Mouse (Mus musculus): ENCODE data around the gene Klhl15.
A peak's percentile ranks its signal among the peaks of the same experiment; 100 is the strongest.

Gene Klhl15

DNA sequence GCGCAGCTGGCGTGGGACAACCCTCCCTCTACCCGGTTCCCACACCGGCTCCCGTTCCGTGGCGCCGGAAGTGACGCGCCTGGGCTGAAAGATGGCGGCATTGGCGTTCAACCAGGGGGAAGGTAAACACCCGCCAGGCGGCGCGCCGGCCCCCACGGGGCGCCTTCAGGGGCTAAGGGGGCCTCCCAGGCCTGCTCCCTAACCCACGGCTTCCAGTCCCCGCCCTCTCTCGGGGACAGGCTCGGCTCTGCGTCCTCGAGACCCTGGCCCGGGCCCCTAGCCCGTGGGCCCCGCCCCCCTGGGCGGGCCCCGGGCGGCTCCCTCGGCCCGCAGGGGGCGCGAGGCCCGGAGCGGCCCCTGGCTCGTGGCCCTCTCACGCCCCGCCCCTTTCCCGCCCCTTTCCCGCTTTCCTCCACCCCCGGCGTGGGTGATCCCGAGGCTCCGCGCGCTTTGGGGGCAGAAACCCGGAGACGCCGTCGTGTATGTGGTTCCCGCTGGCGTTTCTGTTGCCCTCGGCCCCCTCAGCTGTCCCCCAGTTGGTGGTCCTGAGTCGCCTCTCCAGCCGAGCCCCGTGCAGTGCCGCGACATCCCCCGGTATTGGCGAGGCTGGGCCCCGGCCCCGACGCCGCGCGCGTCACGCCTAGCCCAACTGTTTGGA is at the start of gene Klhl15:
Gene Klhl15, plus strand, starts transcription at position 68 of the 658 bp plus-strand sequence.
- DNase-seq (ENCODE audit: low read depth): peak; percentile 84

DNA sequence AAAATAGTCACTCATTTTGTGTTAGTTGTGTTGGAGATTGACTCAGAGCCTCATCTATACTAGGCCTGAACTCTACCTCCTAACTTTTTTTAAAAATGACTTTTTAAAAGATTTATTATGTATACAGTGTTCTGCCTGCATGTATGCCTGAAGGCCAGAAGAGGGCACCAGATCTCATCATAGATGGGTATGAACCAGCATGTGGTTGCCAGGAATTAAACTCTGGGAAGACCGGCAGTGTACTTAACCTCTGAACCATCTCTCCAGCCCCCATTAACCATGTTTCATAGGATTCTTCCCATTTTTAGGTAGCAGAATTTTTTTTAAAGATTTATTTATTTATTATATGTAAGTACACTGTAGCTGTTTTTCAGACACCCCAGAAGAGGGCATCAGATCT is 49.2 kb upstream of the Klhl15 start:
- DNase-seq (ENCODE audit: low read depth): peak; percentile 69

DNA sequence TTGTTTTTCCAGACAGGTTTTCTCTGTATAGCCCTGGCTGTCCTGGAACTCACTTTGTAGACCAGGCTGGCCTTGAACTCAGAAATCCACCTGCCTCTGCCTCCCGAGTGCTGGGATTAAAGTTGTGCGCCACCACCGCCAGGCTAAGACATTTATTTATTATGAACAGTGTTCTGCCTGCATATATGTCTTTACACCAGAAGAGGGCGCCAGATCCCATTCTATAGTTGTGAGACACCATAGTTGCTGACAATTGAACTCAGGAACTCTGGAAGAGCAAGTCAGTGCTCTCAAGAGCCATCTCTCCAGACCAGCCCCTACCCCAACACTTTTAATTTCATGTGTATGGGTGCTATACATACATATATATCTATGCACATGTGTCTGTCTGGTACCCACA is 40.5 kb upstream of the Klhl15 start:
- peak; percentile 57 for DNase-seq (ENCODE audit: low read depth)

DNA sequence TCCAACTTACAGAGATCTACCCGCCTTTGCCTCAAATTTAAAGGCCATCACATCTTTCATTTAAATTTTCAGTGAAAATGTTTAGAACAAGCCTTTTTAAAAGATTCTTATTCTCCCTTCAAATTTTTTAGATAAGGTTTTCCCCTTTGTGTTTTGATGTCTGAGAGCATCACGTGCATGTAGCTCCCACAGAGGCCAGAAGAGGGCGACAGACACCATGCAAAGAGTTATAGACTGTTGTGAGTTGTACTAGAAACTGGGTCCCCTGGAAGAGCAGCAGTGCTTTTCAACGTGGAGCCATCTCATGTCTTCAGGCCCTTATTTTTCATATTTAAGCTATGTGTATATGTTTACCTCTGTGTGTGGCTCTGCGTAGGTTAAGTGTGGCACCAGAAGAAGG is 36.6 kb upstream of the Klhl15 start:
- DNase-seq (ENCODE audit: low read depth): peak; percentile 55

DNA sequence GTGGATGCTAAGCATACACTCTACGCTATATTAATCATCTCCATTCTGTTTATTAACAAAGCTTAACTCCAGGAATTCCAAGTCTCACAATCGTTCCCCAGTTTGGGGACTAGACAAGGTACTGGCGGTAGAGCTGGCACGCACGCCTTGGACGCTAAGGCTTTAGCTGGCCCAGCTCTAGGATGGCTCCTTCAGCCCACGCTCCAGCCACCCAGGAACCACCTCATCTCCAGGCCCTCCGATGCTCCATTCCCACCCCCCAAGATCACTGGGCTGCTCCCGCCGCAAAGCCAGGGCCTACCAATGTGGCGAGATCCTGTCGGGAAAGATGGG is 22.2 kb upstream of the Klhl15 start:
- DNase-seq (ENCODE audit: low read depth): no peak

DNA sequence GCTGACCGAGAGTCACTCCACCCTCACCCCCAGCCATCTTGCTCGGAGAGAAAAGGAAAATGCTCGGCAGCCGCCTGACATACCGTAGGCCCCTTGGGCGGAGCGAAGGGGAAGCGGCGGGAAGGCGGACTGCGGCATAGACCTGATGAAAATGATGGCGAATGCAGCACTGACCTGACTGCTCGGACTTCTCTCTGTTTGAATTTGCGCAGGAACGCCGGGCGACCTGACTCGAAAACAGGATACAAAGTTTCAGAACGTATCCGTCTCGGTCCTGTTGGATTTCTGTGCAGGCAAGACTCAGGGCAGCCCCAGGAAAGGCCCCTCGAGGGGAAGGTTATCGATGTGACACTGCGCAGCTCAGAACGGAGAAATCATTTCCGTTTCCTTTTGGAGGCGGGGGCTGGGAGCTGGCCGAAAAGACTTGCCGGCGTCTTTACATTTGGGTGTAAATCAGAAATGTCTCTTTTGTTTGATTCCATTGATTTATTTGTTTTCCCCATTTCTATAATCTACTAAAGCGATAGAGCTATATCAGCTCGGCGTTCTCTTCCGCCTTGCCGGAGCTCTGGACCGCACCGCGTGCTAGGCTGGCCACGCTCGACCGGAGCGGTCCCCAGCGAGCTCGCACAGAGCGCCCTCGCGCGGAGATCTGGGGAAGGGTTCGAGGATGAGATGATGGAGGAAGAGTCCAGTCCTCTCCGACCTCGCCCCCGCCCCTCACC is 21.6 kb upstream of the Klhl15 start, which contains the start of gene Eif2s3x:
Gene Eif2s3x, minus strand, starts transcription at position 266 of the 725 bp plus-strand sequence.
- DNase-seq (ENCODE audit: low read depth): peak; percentile 92

DNA sequence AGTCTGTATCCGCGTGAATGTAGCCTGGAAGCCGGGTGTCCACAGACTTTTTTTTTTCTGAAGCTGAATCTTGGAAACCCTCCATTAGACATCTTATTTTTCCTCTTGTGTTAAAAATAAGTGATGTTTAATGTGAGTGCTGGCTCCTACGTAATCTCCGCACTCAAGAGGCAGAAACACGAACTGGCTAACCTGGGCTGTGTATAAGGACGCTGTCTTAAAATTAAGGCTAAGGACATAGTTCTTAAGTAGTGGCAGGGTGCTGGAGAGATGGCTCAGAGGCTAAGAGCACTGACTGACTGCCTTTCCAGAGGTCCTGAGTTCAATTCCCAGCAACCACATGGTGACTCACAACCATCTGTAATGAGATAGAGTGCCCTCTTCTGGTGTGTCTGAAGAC is 21.0 kb upstream of the Klhl15 start:
- peak; percentile 71 for DNase-seq (ENCODE audit: low read depth)

DNA sequence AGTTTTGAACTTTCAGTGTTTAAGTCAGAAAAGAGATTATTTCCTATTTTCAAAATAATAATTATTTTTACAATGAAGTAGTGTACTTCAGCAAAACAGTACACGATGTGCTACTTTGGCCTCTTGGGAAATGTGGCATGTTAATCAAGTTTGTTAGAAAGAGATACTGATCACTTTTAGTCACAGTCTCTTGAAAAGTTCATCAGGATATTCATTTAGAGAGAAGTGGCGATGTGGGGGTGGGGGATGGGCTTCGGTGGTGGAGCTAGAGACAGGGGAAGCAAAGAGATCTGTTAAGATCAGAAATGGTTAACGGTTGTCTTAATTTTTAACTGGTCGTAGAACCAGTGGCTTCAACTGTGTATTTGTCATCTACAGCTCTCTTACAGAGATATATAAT is 967 bp upstream of the Klhl15 start:
- peak; percentile 33 for DNase-seq (ENCODE audit: low read depth)

DNA sequence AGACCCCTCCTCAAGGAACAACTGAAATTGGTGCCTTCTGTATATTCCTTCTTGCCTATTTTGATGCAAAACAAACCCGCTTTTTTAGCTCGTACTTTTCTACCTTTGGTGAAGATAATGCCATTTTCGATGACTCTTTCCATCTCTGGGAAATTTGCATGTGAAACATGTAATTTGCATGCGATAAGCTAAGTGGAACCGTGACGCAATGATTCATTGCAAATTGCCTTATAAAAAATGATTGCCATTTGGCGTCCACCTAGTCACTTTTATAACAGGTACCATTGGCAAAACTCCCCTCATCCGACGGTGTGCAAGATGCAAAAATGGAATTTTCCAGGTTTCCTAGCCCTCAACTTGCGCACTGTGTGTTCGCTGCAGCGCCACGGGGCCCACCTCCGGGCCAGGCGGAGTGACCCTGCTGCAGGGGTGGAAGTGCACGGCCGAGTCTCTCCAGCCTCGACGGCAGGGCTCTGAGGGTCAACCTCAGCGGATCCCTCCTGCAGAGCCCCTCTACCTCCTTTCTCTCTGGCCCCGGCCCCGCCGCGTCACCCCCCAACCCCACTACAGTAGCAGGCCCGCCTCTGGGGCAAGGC is 365 bp upstream of the Klhl15 start:
- peak; percentile 56 for DNase-seq (ENCODE audit: low read depth)

DNA sequence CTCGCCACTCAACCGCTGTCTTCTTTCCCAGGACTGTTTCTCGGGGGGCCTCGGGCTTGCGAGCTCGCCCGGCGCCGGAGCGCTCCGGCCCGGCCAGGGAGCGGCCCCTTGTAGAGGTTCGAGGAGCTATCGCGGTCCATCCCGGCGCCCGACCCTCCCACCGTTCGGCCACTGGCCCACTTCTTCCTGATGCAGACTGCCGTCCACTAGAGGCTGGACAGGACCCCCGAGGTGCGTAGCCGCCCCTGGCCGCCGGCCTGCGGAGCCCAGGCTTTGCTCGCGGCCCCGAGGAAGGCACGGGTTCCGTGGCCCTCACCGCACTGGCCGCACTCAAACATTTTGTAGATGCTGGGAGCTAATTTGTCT is 774 bp downstream of the Klhl15 start:
- no peak for DNase-seq (ENCODE audit: low read depth)

DNA sequence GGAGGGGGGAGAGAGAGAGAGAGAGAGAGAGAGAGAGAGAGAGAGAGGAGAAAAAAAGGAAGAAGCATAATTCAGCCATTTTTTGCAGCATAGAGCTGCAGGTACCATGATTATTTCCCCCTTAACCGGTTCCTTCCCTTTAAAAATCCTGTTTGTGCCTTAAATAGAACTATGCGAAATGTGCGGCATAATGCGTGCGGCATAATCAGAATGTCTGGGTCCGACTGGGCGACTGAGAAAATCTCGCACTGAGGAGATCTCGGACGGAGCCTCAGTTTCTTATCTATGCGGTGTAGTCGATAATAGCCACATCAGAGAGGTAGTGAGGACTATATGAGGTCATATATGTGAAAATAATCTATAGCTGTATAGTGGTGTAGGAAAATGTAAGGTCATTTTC is 1.2 kb downstream of the Klhl15 start:
- peak; percentile 31 for DNase-seq (ENCODE audit: low read depth)

DNA sequence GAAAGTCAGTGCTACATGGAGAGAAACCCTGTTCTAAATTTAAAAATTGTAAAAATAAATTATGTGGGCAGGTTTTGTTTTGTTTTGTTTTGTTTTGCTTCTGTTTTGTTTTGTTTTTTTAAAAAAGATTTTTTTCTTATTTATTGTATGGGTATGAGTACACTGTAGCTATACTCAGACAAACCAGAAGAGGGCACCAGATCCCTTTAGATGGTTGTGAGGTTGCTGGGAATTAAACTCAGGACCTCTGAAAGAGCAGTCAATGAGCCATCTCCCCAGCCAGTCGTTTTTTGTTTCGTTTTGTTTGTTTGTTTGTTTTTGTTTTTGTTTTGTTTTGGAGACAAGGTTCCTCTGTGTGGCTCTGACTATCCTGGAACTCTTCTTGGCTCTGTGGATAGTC is 54.5 kb downstream of the Klhl15 start:
- peak; percentile 75 for DNase-seq (ENCODE audit: low read depth)

DNA sequence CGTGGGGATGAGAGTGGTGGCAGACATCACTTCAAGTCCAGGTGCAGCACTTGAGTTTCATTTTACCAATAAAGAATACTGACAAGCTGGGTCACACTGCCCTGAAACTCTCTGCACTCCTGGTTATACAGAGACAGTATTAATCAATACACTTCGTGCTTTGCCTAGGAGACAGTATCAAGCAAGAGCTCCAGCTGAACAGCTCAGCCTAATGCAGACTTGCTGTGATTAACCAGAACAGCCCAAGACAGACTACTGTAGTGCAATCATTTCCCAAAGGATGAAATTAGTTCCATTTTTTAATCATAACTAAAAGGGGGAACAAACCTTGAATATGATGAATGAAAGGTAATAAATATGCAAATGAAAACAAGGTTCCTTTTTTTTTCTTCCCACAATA is 68.5 kb downstream of the Klhl15 start:
- DNase-seq (ENCODE audit: low read depth): no peak

DNA sequence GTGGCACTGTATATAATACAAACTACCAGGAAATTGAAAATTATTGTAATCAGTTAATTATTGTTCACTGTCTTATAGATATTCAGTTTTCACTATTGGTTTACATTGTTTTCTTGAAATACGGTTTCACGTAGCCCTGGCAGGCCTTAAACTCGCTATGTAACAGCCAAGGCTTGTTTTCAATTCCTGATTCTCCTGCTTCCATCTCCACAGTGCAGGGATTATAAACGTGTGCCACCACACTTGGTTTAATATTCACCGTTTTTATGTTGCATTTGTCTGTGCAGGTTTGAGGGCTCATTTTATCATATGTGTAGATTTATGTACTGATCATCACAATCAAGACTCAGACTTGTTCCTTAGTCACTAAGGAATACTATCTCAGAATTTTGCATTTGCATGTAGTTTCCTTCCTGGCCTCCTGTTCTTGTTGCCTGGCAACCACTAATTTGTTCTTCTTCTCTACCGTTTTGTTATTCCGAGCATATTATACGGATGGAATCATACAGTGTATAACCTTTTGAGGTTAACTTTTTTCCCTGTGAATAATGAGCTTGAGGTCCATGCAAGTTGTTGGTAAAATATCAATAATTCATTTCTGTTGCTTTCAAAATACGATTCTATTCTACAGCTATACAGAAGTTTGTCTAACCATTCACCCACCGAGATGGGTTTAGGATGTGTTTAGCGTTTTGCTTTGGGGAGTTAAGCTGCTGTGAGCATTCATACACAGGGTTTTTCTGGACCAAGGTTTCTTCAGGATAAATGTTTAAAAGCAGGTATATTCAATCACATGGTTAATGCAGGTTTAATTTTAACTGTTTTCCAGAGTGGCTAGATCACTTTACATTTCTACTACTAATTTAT is 86.9 kb downstream of the Klhl15 start:
- no peak for DNase-seq (ENCODE audit: low read depth)

Data from 416B (cell line).